Mouse (Mus musculus) heart, embryonic 12.5 days (tissue): Measurements from ENCODE around the gene Casp8. TPM values are rescaled to one million over a fixed set of nuclear protein-coding genes. Genes with fewer than 3 reads are reported as not detected.
"Not testable (repeated sequence)": the region's sequence is repeated elsewhere in the genome, so short reads cannot be mapped to it uniquely, and the experiment has no call there.

ENCODE experiments used
- ATAC-seq: fragments of 200-750 bp; cut with Nextera tagmentation; 2 replicates; pipeline ENCODE4 v1.8.0; 2017; ENCODE audit warnings: moderate TSS enrichment, moderate library complexity; ENCODE audit not compliant: insufficient number of reproducible peaks, low FRiP score
- H3K27ac ChIP-seq: fragments of 300-500 bp; sonication (generic); 2 replicates; pipeline ENCODE4 v1.5.1; 2016; ENCODE audit warnings: mild to moderate bottlenecking, moderate library complexity; ENCODE audit not compliant: poor library complexity, severe bottlenecking
- H3K27me3 ChIP-seq: fragments of 300-500 bp; sonication (generic); replicated peaks from 2 replicates; pipeline ENCODE4 v1.6.1; 2016; ENCODE audit warnings: mild to moderate bottlenecking, moderate library complexity
- H3K36me3 ChIP-seq: fragments of 300-500 bp; sonication (generic); 2 replicates; pipeline ENCODE4 v1.6.1; 2016; ENCODE audit warnings: mild to moderate bottlenecking, moderate library complexity
- H3K4me1 ChIP-seq: fragments of 300-500 bp; sonication (generic); replicated peaks from 2 replicates; pipeline ENCODE4 v1.6.1; 2016; ENCODE audit warnings: mild to moderate bottlenecking
- H3K4me2 ChIP-seq: fragments of 300-500 bp; sonication (generic); 2 replicates; pipeline ENCODE4 v1.6.1; 2016; ENCODE audit warnings: mild to moderate bottlenecking, moderate library complexity
- H3K4me3 ChIP-seq: fragments of 300-500 bp; sonication (generic); 2 replicates; pipeline ENCODE4 v1.5.1; 2016; ENCODE audit warnings: mild to moderate bottlenecking
- H3K9ac ChIP-seq: fragments of 300-500 bp; sonication (generic); 2 replicates; pipeline ENCODE4 v1.6.1; 2016; ENCODE audit warnings: mild to moderate bottlenecking, moderate library complexity
- H3K9me3 ChIP-seq: fragments of 300-500 bp; sonication (generic); replicated peaks from 2 replicates; pipeline ENCODE4 v1.6.1; 2016; ENCODE audit warnings: mild to moderate bottlenecking, moderate library complexity
- WGBS: fragments of 180-500 bp; shearing (Covaris S2); methylation state at CpG from one replicate; pipeline ENCODE4 v1.1.7; 2016; 5-methylcytosine and 5-hydroxymethylcytosine counted together
- polyA plus RNA-seq: library from polyadenylated mRNA; unstranded; fragments of >200 nt; fragmentation: Nextera tagmentation; extraction: Ambion mirVana; gene quantifications from 2 replicates; pipeline ENCODE4 v1.2.1, GENCODE M21; 2016

The Casp8 gene
- polyA plus RNA-seq, 1 experiment from 2014 or later, result 20.3 TPM

- not testable (repeated sequence) for H3K9ac ChIP-seq, H3K4me3 ChIP-seq, H3K36me3 ChIP-seq, H3K4me1 ChIP-seq, H3K9me3 ChIP-seq, H3K4me2 ChIP-seq, H3K27ac ChIP-seq, H3K27me3 ChIP-seq, ATAC-seq
- WGBS, result 76% methylated on average over 7 of the region's 7 CpGs
These were observed 5.5 kb downstream of the Casp8 start for GRCm38 (mm10) chr1:58800644-58801043.

GRCm38 (mm10) chr1:58801558-58802285 lies 6.5 kb downstream of the Casp8 start:
- Histone ChIP-seq H3K36me3 (peaks cover 8% of the 10 kb centered on the region), H3K27me3 (no peaks in the 10 kb centered on the region), H3K9ac (no peak overlapping the region), H3K4me2 (no peak overlapping the region), H3K9me3 (peaks cover 4% of the 10 kb centered on the region; the same call in 1 of the 2 replicates), H3K27ac (no peak overlapping the region), H3K4me1 (no peaks in the 10 kb centered on the region), H3K4me3 (no peak overlapping the region)
- ATAC-seq, result no peak
- 91% methylated on average over 8 of the region's 8 CpGs for WGBS

- H3K36me3 ChIP-seq, result peaks cover 8% of the 10 kb centered on the region
- no peaks in the 10 kb centered on the region for H3K27me3 ChIP-seq
- H3K27ac ChIP-seq, result no peak overlapping the region
- 82% methylated on average over 18 of the region's 18 CpGs for WGBS
- H3K4me3 ChIP-seq, result no peak overlapping the region
- no peak overlapping the region for H3K9ac ChIP-seq
- no peaks in the 10 kb centered on the region for H3K4me1 ChIP-seq
- peaks cover 4% of the 10 kb centered on the region; the same call in 1 of the 2 replicates for H3K9me3 ChIP-seq
- H3K4me2 ChIP-seq, result no peak overlapping the region
- ATAC-seq, result no peak
These were observed 7.4 kb downstream of the Casp8 start for GRCm38 (mm10) chr1:58802322-58803273.

GRCm38 (mm10) chr1:58803531-58803930 lies 8.4 kb downstream of the Casp8 start:
- Histone ChIP-seq H3K4me2 (no peak overlapping the region), H3K4me1 (no peaks in the 10 kb centered on the region), H3K9me3 (peaks cover 3% of the 10 kb centered on the region; the same call in 1 of the 2 replicates), H3K9ac (no peak overlapping the region), H3K27ac (no peak overlapping the region), H3K27me3 (no peaks in the 10 kb centered on the region), H3K4me3 (no peak overlapping the region), H3K36me3 (peaks cover 11% of the 10 kb centered on the region)
- 81% methylated on average over 6 of the region's 6 CpGs for WGBS
- no peak for ATAC-seq

- ATAC-seq, result no peak
- Histone ChIP-seq H3K36me3 (peaks cover 4% of the 10 kb centered on the region; the same call in 1 of the 2 replicates), H3K4me3 (no peak overlapping the region), H3K4me1 (no peaks in the 10 kb centered on the region), H3K4me2 (no peak overlapping the region), H3K27ac (no peak overlapping the region), H3K27me3 (no peaks in the 10 kb centered on the region), H3K9ac (no peak overlapping the region), H3K9me3 (no peaks in the 10 kb centered on the region)
- WGBS, result 73% methylated on average over 3 of the region's 3 CpGs
These were observed 11.5 kb downstream of the Casp8 start for GRCm38 (mm10) chr1:58806651-58807050.

- Histone ChIP-seq H3K4me2 (no peak overlapping the region), H3K9ac (no peak overlapping the region), H3K9me3 (peaks cover 9% of the 10 kb centered on the region), H3K36me3 (peaks cover 69% of the 10 kb centered on the region), H3K4me3 (no peak overlapping the region), H3K27ac (no peak overlapping the region), H3K27me3 (no peaks in the 10 kb centered on the region), H3K4me1 (no peaks in the 10 kb centered on the region)
- no peak for ATAC-seq
- 70% methylated on average over 3 of the region's 3 CpGs for WGBS
These were observed 31.1 kb downstream of the Casp8 start for GRCm38 (mm10) chr1:58826319-58826718.

GRCm38 (mm10) chr1:58830741-58831140 lies 35.6 kb downstream of the Casp8 start:
- H3K9ac ChIP-seq, result no peak overlapping the region
- no peak overlapping the region for H3K4me3 ChIP-seq
- peaks cover 6% of the 10 kb centered on the region for H3K4me1 ChIP-seq
- no peaks in the 10 kb centered on the region for H3K27me3 ChIP-seq
- H3K36me3 ChIP-seq, result peaks cover 68% of the 10 kb centered on the region
- WGBS, result 87% methylated on average over 5 of the region's 5 CpGs
- ATAC-seq, result no peak
- no peak overlapping the region for H3K27ac ChIP-seq
- peaks cover 9% of the 10 kb centered on the region for H3K9me3 ChIP-seq
- no peak overlapping the region for H3K4me2 ChIP-seq

GRCm38 (mm10) chr1:58832198-58832597 lies 37.0 kb downstream of the Casp8 start:
- Histone ChIP-seq H3K4me3 (no peak overlapping the region), H3K9me3 (peaks cover 9% of the 10 kb centered on the region), H3K4me2 (no peak overlapping the region), H3K36me3 (peaks cover 56% of the 10 kb centered on the region), H3K27me3 (no peaks in the 10 kb centered on the region), H3K4me1 (peaks cover 6% of the 10 kb centered on the region), H3K9ac (no peak overlapping the region), H3K27ac (no peak overlapping the region; the same call in 1 of the 2 replicates)
- WGBS, result 42% methylated on average over 2 of the region's 2 CpGs
- ATAC-seq, result no peak

- not testable (repeated sequence) for ATAC-seq, H3K4me2 ChIP-seq, H3K4me1 ChIP-seq, H3K9me3 ChIP-seq, H3K27me3 ChIP-seq, H3K27ac ChIP-seq, H3K9ac ChIP-seq, H3K36me3 ChIP-seq, H3K4me3 ChIP-seq
- WGBS, result 74% methylated on average over 3 of the region's 3 CpGs
These were observed 61.6 kb downstream of the Casp8 start for GRCm38 (mm10) chr1:58856811-58857210.

GRCm38 (mm10) chr1:58859131-58859530 lies 64.0 kb downstream of the Casp8 start:
- H3K27me3 ChIP-seq, H3K9ac ChIP-seq, H3K9me3 ChIP-seq, H3K27ac ChIP-seq, H3K36me3 ChIP-seq, H3K4me3 ChIP-seq, ATAC-seq, H3K4me1 ChIP-seq, H3K4me2 ChIP-seq: not testable (repeated sequence)
- 34% methylated on average over 4 of the region's 4 CpGs for WGBS

GRCm38 (mm10) chr1:58859738-58860365 lies 64.7 kb downstream of the Casp8 start:
- H3K36me3 ChIP-seq, H3K4me3 ChIP-seq, H3K9me3 ChIP-seq, H3K9ac ChIP-seq, H3K4me2 ChIP-seq, H3K4me1 ChIP-seq, H3K27ac ChIP-seq, H3K27me3 ChIP-seq, ATAC-seq: not testable (repeated sequence)
- WGBS, result 63% methylated on average over 13 of the region's 13 CpGs
